Mouse (Mus musculus) G1E (cell line): ENCODE data around the gene Sec24a.

Experiments used
- CTCF ChIP-seq: IDR thresholded peaks from 2 replicates; pipeline ENCODE4 v1.5.1; 2012; ENCODE audit warnings: low read depth, low read length, inconsistent platforms, mixed read lengths
- GATA1 ChIP-seq: IDR thresholded peaks from 2 replicates; pipeline ENCODE4 v1.6.1; 2012; ENCODE audit warnings: borderline replicate concordance, low read length, inconsistent platforms, mixed read lengths
- GATA2 ChIP-seq: IDR thresholded peaks from 2 replicates; pipeline ENCODE4 v1.6.1; 2012; ENCODE audit warnings: low read depth, low read length, inconsistent platforms, borderline replicate concordance
- POLR2AphosphoS5 ChIP-seq: IDR thresholded peaks from 2 replicates; pipeline ENCODE4 v1.6.1; 2012; ENCODE audit warnings: low read depth, low read length, inconsistent platforms; ENCODE audit not compliant: insufficient replicate concordance
- TAL1 ChIP-seq: conservative IDR thresholded peaks from 2 replicates; pipeline ENCODE4 v1.6.1; 2012; ENCODE audit warnings: low read depth, low read length, inconsistent platforms, mixed read lengths

- TF ChIP-seq CTCF (0 out of 2 replicates have a peak, but pooled peaks have one; percentile 9), GATA1 (no peak), TAL1 (no peak), POLR2AphosphoS5 (no peak), GATA2 (no peak)
These were observed 47.8 kb upstream of the Sec24a start for GRCm38 (mm10) chr11:51811230-51811629.
